Mouse (Mus musculus) liver, embryonic 14.5 days (tissue): ENCODE results near the gene Ppp1r3c. TPM values are rescaled to one million over a fixed set of nuclear protein-coding genes. Genes with fewer than 3 reads are reported as not detected.

Source experiments
- ATAC-seq: fragments of 200-750 bp; cut with Nextera tagmentation; 2 replicates; pipeline ENCODE4 v1.8.0; 2017; ENCODE audit warnings: moderate number of reproducible peaks, mild to moderate bottlenecking, moderate library complexity; ENCODE audit not compliant: insufficient read depth
- DNase-seq, 3 experiments: peaks; one replicate each; pipeline ENCODE4 v3.0.0-alpha.2; 2012 to 2013; ENCODE audit warnings: low read depth in 3 of 3, low spot score in 3 of 3
- H3K27ac ChIP-seq: fragments of 300-500 bp; sonication (generic); 2 replicates; pipeline ENCODE4 v1.5.1; 2014; ENCODE audit warnings: moderate library complexity, mild to moderate bottlenecking, control low read depth, inconsistent platforms
- H3K27me3 ChIP-seq: fragments of 300-500 bp; sonication (generic); 2 replicates; pipeline ENCODE4 v1.6.1; 2014; ENCODE audit warnings: mild to moderate bottlenecking, low read length, moderate library complexity; ENCODE audit not compliant: control insufficient read depth, insufficient read depth
- H3K36me3 ChIP-seq: fragments of 300-500 bp; sonication (generic); replicated peaks from 2 replicates; pipeline ENCODE4 v1.6.1; 2014; ENCODE audit warnings: low read depth; ENCODE audit not compliant: control insufficient read depth, insufficient read depth
- H3K4me1 ChIP-seq, 2 experiments: fragments of 200-500 bp in 1 of 2; fragments of 300-500 bp in 1 of 2; sonication (generic) in 1 of 2; replicated peaks; 2 replicates each; pipeline ENCODE4 v1.6.1; 2012 to 2014; ENCODE audit warnings: antibody characterized with exemption in 1 of 2, inconsistent platforms in 1 of 2, low read length in 1 of 2; ENCODE audit not compliant: control insufficient read depth in 2 of 2, insufficient read depth in 2 of 2
- H3K4me2 ChIP-seq: fragments of 300-500 bp; sonication (generic); 2 replicates; pipeline ENCODE4 v1.6.1; 2014; ENCODE audit warnings: low read depth, mild to moderate bottlenecking, control low read depth, moderate library complexity
- H3K4me3 ChIP-seq, 2 experiments: fragments of 200-500 bp in 1 of 2; fragments of 300-500 bp in 1 of 2; sonication (generic) in 1 of 2; 2 replicates each; pipeline ENCODE4 v1.5.1; 2012 to 2014; ENCODE audit warnings: low read depth in 2 of 2, low read length in 2 of 2, mild to moderate bottlenecking in 2 of 2, control low read depth in 1 of 2, inconsistent platforms in 1 of 2, moderate library complexity in 1 of 2; ENCODE audit not compliant: insufficient read depth in 1 of 2
- H3K9ac ChIP-seq: fragments of 300-500 bp; sonication (generic); replicated peaks from 2 replicates; pipeline ENCODE4 v1.6.1; 2014; ENCODE audit warnings: mild to moderate bottlenecking, control low read depth, moderate library complexity
- H3K9me3 ChIP-seq: fragments of 300-500 bp; sonication (generic); 2 replicates; pipeline ENCODE4 v1.6.1; 2016; ENCODE audit warnings: low read length, mixed read lengths; ENCODE audit not compliant: control insufficient read depth
- CTCF ChIP-seq: IDR thresholded peaks from 2 replicates; pipeline ENCODE4 v1.5.1; 2016; ENCODE audit warnings: antibody characterized with exemption, low read depth, control low read depth
- EP300 ChIP-seq: IDR thresholded peaks from 2 replicates; pipeline ENCODE4 v1.6.1; 2016; ENCODE audit warnings: antibody characterized with exemption, low read depth
- WGBS: fragments of 180-500 bp; shearing (Covaris S2); extraction: QIAGEN DNeasy Blood & Tissue Kit; methylation state at CpG from one replicate; pipeline ENCODE4 v1.1.7; 2014; ENCODE audit not compliant: insufficient replicate concordance; 5-methylcytosine and 5-hydroxymethylcytosine counted together
- polyA plus RNA-seq, 2 experiments: library from polyadenylated mRNA; depleted of rRNA in 1 of 2; stranded (reverse) in 1 of 2; unstranded in 1 of 2; fragments of >200 nt; fragmentation: Nextera tagmentation in 1 of 2; extraction: Ambion mirVana in 1 of 2; gene quantifications; 2 replicates each; pipeline versions ENCODE4 v1.2.1 to v1.2.3; 2012 to 2014

Gene Ppp1r3c
- polyA plus RNA-seq, 2 experiments = 0.65 to 1.1 TPM

DNA sequence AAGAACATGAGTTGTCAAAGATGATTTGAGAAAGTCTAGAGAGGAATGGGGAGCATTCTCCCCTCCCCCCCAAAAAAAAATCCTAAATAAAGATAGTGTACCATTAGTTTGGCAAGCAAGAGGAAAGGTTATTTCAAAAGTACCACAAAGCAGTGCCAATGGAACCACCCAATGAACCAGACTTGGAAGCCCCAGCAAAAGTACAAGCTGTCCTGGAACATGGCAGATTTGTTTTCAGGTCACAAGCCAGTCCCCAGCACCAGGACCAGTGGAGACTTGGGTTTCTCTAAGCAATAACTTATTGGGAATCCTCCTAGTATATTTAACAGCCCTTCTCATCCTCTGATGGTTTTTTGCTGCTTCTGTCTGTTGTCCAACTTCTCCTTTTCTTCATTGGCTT lies 12.5 kb upstream of the Ppp1r3c start:
- ATAC-seq (no peak), DNase-seq (no peak)
- no peak overlapping the region for H3K4me3 ChIP-seq
- H3K9ac ChIP-seq = no peak overlapping the region
- H3K9me3 ChIP-seq = no peaks in the 10 kb centered on the region
- H3K27ac ChIP-seq = no peak overlapping the region
- H3K4me1 ChIP-seq = no peaks in the 10 kb centered on the region
- no peaks in the 10 kb centered on the region for H3K36me3 ChIP-seq
- TF ChIP-seq EP300 (no peak), CTCF (no peak)
- H3K27me3 ChIP-seq = no peaks in the 10 kb centered on the region
- no peak overlapping the region for H3K4me2 ChIP-seq

DNA sequence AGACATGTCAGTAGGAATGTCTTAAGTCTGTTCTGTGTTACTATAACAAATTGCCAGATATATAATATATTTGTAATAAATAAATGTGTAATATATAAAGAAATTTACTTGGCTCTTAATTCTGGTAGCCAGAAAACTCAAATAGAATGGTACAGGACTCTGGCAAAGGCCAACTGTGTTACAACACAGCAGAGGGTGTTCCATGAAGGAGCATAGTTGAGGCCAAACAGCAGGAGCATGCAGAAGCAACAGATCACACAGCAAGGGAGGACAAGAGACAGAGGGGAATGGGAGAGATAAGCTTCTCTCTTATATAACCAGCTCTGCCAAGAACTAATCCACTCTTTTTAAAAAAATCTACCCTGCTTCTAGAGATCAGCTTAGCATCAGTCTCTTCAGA lies 5.9 kb upstream of the Ppp1r3c start:
- Histone ChIP-seq H3K27me3 (no peaks in the 10 kb centered on the region), H3K36me3 (no peaks in the 10 kb centered on the region), H3K9me3 (no peaks in the 10 kb centered on the region), H3K4me2 (no peak overlapping the region), H3K27ac (no peak overlapping the region), H3K4me1 (no peaks in the 10 kb centered on the region), H3K9ac (no peak overlapping the region), H3K4me3 (no peak overlapping the region)
- TF ChIP-seq EP300 (no peak), CTCF (no peak)
- DNase-seq = no peak
- ATAC-seq = no peak

DNA sequence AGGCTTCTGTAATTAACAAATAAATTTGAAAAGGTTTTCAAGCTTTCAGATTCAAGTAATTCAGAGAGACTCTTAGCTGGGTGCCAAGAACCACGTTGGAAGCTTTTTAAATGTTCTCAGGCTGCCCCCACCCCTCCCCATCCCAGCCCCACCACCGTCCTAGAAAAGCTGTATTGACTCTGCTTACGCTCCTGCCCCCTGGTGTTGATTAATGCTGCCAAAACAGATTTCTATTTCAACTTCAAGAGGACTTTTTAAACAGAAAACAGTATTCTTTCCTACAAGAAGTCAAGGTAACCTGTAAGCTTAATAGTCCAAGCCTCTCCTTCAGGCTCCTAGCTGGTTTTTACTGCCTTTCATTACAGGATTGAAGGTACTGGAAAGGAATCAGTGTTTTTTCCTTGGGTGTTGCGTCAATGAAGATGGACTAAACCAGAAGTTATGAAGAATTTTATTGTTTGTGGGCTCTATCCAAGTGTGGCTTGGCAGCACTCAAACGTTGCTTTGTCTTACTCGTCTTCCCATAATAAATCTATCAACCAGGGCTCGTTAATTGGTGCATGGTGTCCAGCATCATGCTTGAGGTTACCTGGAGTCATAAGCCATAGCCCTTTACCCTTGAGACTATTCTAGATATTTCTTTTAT lies 3.2 kb upstream of the Ppp1r3c start:
- TF ChIP-seq EP300 (no peak), CTCF (peak; percentile 21; the same call in 1 of the 2 replicates)
- no peak for DNase-seq
- H3K27me3 ChIP-seq = peaks cover 12% of the 10 kb centered on the region
- no peak overlapping the region for H3K4me2 ChIP-seq
- no peaks in the 10 kb centered on the region for H3K4me1 ChIP-seq
- H3K4me3 ChIP-seq = no peak overlapping the region
- 41% methylated on average over 7 of the region's 7 CpGs for WGBS
- no peaks in the 10 kb centered on the region for H3K9me3 ChIP-seq
- ATAC-seq = no peak
- no peaks in the 10 kb centered on the region for H3K36me3 ChIP-seq
- H3K27ac ChIP-seq = no peak overlapping the region
- no peak overlapping the region for H3K9ac ChIP-seq

DNA sequence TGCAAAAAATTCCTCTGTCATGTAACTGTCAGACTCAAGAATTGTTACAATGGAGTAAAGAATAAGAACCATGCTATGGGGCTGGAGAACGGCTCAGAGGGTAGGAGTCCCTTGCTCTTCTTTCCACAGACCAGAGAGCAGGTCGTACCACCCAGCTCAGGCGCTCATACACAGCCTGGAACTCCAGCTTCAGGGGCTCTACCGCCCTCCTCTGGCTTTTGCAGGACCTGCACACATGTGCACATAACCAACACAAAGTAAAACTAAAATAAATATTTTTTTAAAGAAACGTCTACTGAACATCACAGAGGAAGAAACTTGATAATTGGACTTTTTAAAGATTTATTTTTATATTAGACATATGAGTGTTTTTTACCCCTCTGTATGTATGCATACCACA lies 1.6 kb upstream of the Ppp1r3c start:
- H3K27me3 ChIP-seq = peaks cover 12% of the 10 kb centered on the region
- no peak overlapping the region for H3K4me2 ChIP-seq
- H3K9ac ChIP-seq = no peak overlapping the region
- WGBS = 61% methylated on average over 5 of the region's 5 CpGs
- no peak overlapping the region for H3K4me3 ChIP-seq
- no peak overlapping the region for H3K27ac ChIP-seq
- no peaks in the 10 kb centered on the region for H3K36me3 ChIP-seq
- no peaks in the 10 kb centered on the region for H3K9me3 ChIP-seq
- TF ChIP-seq EP300 (no peak), CTCF (peak; percentile 34; the same call in 1 of the 2 replicates)
- ATAC-seq (no peak), DNase-seq (no peak)
- no peaks in the 10 kb centered on the region for H3K4me1 ChIP-seq

DNA sequence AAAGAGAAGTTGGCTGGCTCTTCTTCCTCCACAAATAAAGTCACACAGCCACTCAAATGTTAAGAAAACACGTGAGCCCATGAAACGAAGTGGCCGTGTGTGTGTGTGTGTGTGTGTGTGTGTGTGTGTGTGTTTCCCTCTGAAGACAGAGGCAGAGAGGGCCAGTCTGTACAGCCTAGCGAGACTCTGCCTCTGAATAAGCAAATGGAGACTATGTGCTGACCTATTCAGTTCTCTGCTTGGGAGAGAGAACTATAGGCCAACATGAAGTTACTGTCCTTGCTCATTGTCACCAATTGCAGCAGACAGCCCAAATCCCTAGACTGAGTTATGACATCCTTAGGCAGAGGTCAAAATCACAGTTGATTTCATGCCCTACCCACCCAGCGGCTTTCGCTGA lies 634 bp upstream of the Ppp1r3c start:
- DNase-seq (no peak), ATAC-seq (peak; percentile 46; the same call in 1 of the 2 replicates)
- H3K4me1 ChIP-seq = no peaks in the 10 kb centered on the region
- H3K9ac ChIP-seq = no peak overlapping the region
- TF ChIP-seq EP300 = no peak
- no peak overlapping the region for H3K27ac ChIP-seq
- no peaks in the 10 kb centered on the region for H3K9me3 ChIP-seq
- H3K4me2 ChIP-seq = peak overlapping the region; percentile 45
- no peaks in the 10 kb centered on the region for H3K36me3 ChIP-seq
- H3K4me3 ChIP-seq = no peak overlapping the region; a peak in 1 of 4 replicates
- peaks cover 12% of the 10 kb centered on the region for H3K27me3 ChIP-seq
- 38% methylated on average over 6 of the region's 6 CpGs for WGBS
